Mouse (Mus musculus) neural tube, embryonic 15.5 days (tissue): ENCODE data around the gene Gm32802. TPM values are rescaled to one million over a fixed set of nuclear protein-coding genes. Genes with fewer than 3 reads are reported as not detected.
"Not testable (repeated sequence)": the region's sequence is repeated elsewhere in the genome, so short reads cannot be mapped to it uniquely, and the experiment has no call there.

Experiments used
- ATAC-seq: fragments of 200-750 bp; cut with Nextera tagmentation; 2 replicates; pipeline ENCODE4 v1.8.0; 2017; ENCODE audit warnings: mild to moderate bottlenecking, moderate TSS enrichment, moderate library complexity; ENCODE audit not compliant: low FRiP score
- H3K27ac ChIP-seq: fragments of 300-500 bp; sonication (generic); replicated peaks from 2 replicates; pipeline ENCODE4 v1.5.1; 2015; ENCODE audit warnings: mild to moderate bottlenecking, inconsistent platforms
- H3K27me3 ChIP-seq: fragments of 300-500 bp; sonication (generic); replicated peaks from 2 replicates; pipeline ENCODE4 v1.6.1; 2015; ENCODE audit warnings: inconsistent platforms
- H3K36me3 ChIP-seq: fragments of 300-500 bp; sonication (generic); 2 replicates; pipeline ENCODE4 v1.6.1; 2015; ENCODE audit warnings: inconsistent platforms
- H3K4me1 ChIP-seq: fragments of 300-500 bp; sonication (generic); 2 replicates; pipeline ENCODE4 v1.6.1; 2015; ENCODE audit warnings: inconsistent platforms
- H3K4me2 ChIP-seq: fragments of 300-500 bp; sonication (generic); 2 replicates; pipeline ENCODE4 v1.6.1; 2015; ENCODE audit warnings: inconsistent platforms, mild to moderate bottlenecking, moderate library complexity
- H3K4me3 ChIP-seq: fragments of 300-500 bp; sonication (generic); replicated peaks from 2 replicates; pipeline ENCODE4 v1.5.1; 2015; ENCODE audit warnings: mild to moderate bottlenecking, inconsistent platforms
- H3K9ac ChIP-seq: fragments of 300-500 bp; sonication (generic); replicated peaks from 2 replicates; pipeline ENCODE4 v1.6.1; 2015; ENCODE audit warnings: mild to moderate bottlenecking, inconsistent platforms
- H3K9me3 ChIP-seq: fragments of 300-500 bp; sonication (generic); replicated peaks from 2 replicates; pipeline ENCODE4 v1.6.1; 2016; ENCODE audit warnings: inconsistent platforms
- WGBS: fragments of 180-500 bp; shearing (Covaris S2); methylation state at CpG from one replicate; pipeline ENCODE4 v1.1.7; 2015; ENCODE audit warnings: mixed read lengths; 5-methylcytosine and 5-hydroxymethylcytosine counted together
- polyA plus RNA-seq: library from polyadenylated mRNA; unstranded; fragments of >200 nt; fragmentation: Nextera tagmentation; extraction: Ambion mirVana; gene quantifications from 2 replicates; pipeline ENCODE4 v1.2.1, GENCODE M21; 2015

Gm32802 gene
- polyA plus RNA-seq, 1 experiment from 2014 or later: 0.15 TPM

DNA sequence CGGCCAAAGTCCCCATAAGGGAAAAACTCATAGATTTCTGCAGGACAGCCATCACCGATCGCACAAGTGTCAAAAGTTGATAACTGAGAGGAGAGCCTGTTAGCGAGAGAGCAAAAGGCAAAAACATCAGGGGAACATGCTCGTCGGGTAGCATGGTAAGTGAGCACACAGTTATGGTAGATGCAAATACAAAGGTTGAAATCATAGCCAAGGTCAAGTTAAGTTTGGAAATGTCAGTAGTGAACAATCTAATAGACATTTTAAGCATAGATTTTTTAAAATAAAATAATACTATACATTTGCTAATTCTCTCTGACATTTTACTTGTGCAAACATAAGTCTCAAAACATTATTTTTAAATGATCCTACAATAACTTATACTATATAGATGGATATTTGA, 36.5 kb downstream of the Gm32802 start, which contains the start of gene Iltifb:
Gene Iltifb, minus strand, starts transcription at position 101 of the 400 bp plus-strand sequence.
- Histone ChIP-seq H3K36me3 (no peaks in the 10 kb centered on the region), H3K4me3 (no peak within 1 kb of the TSS), H3K9ac (no peak within 1 kb of the TSS), H3K27ac (no peak within 1 kb of the TSS), H3K4me2 (no peak within 1 kb of the TSS), H3K9me3 (no peaks in the 10 kb centered on the region), H3K4me1 (no peaks in the 10 kb centered on the region), H3K27me3 (no peaks in the 10 kb centered on the region)
- no peak for ATAC-seq
- WGBS: 98% methylated on average over 6 of the region's 6 CpGs

DNA sequence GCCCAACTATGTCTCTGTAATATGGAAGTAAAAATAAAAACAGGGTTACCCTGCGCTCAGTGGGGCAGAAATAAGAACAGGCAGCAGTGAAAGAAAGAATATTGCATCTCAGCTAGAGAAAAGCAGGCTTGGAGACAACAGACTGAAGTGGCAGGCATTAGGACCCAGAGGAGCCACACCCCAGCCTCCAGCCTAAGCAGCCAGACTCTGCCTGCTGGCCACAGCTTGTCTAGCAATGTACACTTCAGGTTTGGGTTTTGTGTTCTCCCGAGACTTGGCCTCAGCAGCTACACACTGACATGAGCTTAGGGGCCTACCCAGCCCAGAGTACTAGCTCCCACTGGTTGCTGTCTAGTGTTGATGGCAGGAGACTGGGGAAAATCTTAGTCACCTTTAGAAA, 43.6 kb downstream of the Gm32802 start:
- WGBS: 54% methylated on average over 2 of the region's 2 CpGs
- H3K9me3 ChIP-seq, H3K4me2 ChIP-seq, ATAC-seq, H3K4me1 ChIP-seq, H3K27me3 ChIP-seq, H3K27ac ChIP-seq, H3K9ac ChIP-seq, H3K4me3 ChIP-seq, H3K36me3 ChIP-seq: not testable (repeated sequence)

Other genes with a start within 250 kb of the Gm32802 start
- gene Mdm1, start 116.9 kb upstream of the Gm32802 start, polyA plus RNA-seq: 25.1 and 25.3 TPM in 2 replicates
- gene Il22, start 53.7 kb upstream of the Gm32802 start, polyA plus RNA-seq: 0.22 TPM in 1 of 2 replicates, not detected in the other
- 0.15 and 0.22 TPM in 2 replicates for gene Gm32717, start 17.9 kb upstream of the Gm32802 start, polyA plus RNA-seq
- gene Iltifb, start 36.4 kb downstream of the Gm32802 start, polyA plus RNA-seq: not detected in 2 replicates
- gene Gm9040, start 68.3 kb downstream of the Gm32802 start, polyA plus RNA-seq: not detected in 2 replicates
- not detected in 2 replicates for gene Gm9044, start 73.7 kb downstream of the Gm32802 start, polyA plus RNA-seq
- 0.09 TPM in 1 of 2 replicates, not detected in the other for gene Gm9045, start 79.1 kb downstream of the Gm32802 start, polyA plus RNA-seq
- not detected in 2 replicates for gene Gm9046, start 84.6 kb downstream of the Gm32802 start, polyA plus RNA-seq
- gene Gm9048, start 90.0 kb downstream of the Gm32802 start, polyA plus RNA-seq: not detected in 2 replicates
- 0.09 TPM in 1 of 2 replicates, not detected in the other for gene Gm9049, start 95.4 kb downstream of the Gm32802 start, polyA plus RNA-seq
- not detected in 2 replicates for gene Ifng, start 182.4 kb downstream of the Gm32802 start, polyA plus RNA-seq